Mouse (Mus musculus) MEL (cell line): ENCODE data around the gene Rnf126. TPM values are rescaled to one million over a fixed set of nuclear protein-coding genes. Genes with fewer than 3 reads are reported as not detected.

ENCODE experiments used
- DNase-seq: peaks from one replicate; pipeline ENCODE4 v3.0.0; 2011; ENCODE audit warnings: low read depth, low spot score
- H3K27ac ChIP-seq: 2 replicates; pipeline ENCODE4 v1.5.1; 2012; ENCODE audit warnings: low read depth, mild to moderate bottlenecking, control low read depth, low read length, moderate library complexity; ENCODE audit not compliant: control insufficient read depth
- H3K27me3 ChIP-seq, 2 experiments: fragments of 150-350 bp in 1 of 2; sonication (generic) in 1 of 2; 2 replicates each; pipeline ENCODE4 v1.6.1; 2012; ENCODE audit warnings: low read length in 2 of 2, mild to moderate bottlenecking in 2 of 2, improper control_type of control experiment in 1 of 2, moderate library complexity in 1 of 2; ENCODE audit not compliant: insufficient read depth in 2 of 2, control insufficient read depth in 1 of 2
- H3K36me3 ChIP-seq, 2 experiments: 2 replicates each; pipeline ENCODE4 v1.6.1; 2012 to 2014; ENCODE audit warnings: low read length in 2 of 2, improper control_type of control experiment in 1 of 2, inconsistent platforms in 1 of 2, mild to moderate bottlenecking in 1 of 2; ENCODE audit not compliant: insufficient read depth in 2 of 2, control insufficient read depth in 1 of 2
- H3K4me1 ChIP-seq, 2 experiments: fragments of 150-350 bp in 1 of 2; sonication (generic) in 1 of 2; 2 replicates each; pipeline ENCODE4 v1.6.1; 2012; ENCODE audit warnings: low read length in 2 of 2, improper control_type of control experiment in 1 of 2, mild to moderate bottlenecking in 1 of 2; ENCODE audit not compliant: insufficient read depth in 2 of 2, control insufficient read depth in 1 of 2
- H3K4me3 ChIP-seq, 2 experiments: fragments of 150-350 bp in 1 of 2; sonication (generic) in 1 of 2; 2 replicates each; pipeline ENCODE4 v1.5.1; 2012; ENCODE audit warnings: low read depth in 2 of 2, low read length in 2 of 2, mild to moderate bottlenecking in 2 of 2, moderate library complexity in 2 of 2, control low read depth in 1 of 2, improper control_type of control experiment in 1 of 2; ENCODE audit not compliant: control insufficient read depth in 1 of 2, insufficient read depth in 1 of 2
- H3K79me2 ChIP-seq: 2 replicates; pipeline ENCODE4 v1.6.1; 2012; ENCODE audit warnings: mild to moderate bottlenecking, low read length, moderate library complexity; ENCODE audit not compliant: control insufficient read depth, poor library complexity, insufficient read depth
- H3K9ac ChIP-seq: 2 replicates; pipeline ENCODE4 v1.6.1; 2012; ENCODE audit warnings: low read depth, mild to moderate bottlenecking, control low read depth, low read length, moderate library complexity; ENCODE audit not compliant: control insufficient read depth, poor library complexity, severe bottlenecking
- H3K9me3 ChIP-seq: fragments of 150-350 bp; sonication (generic); replicated peaks from 2 replicates; pipeline ENCODE4 v1.6.1; 2012; ENCODE audit warnings: mild to moderate bottlenecking, low read length, improper control_type of control experiment, moderate library complexity; ENCODE audit not compliant: insufficient read depth
- BHLHE40 ChIP-seq: IDR thresholded peaks from 2 replicates; pipeline ENCODE4 v1.6.1; 2012; ENCODE audit warnings: low read depth, mild to moderate bottlenecking, inconsistent platforms, low read length, improper control_type of control experiment, borderline replicate concordance
- CHD1 ChIP-seq: IDR thresholded peaks from 2 replicates; pipeline ENCODE4 v1.6.1; 2012; ENCODE audit warnings: low read depth, mild to moderate bottlenecking, inconsistent platforms, low read length, improper control_type of control experiment
- CHD2 ChIP-seq: IDR thresholded peaks from 2 replicates; pipeline ENCODE4 v1.6.1; 2011; ENCODE audit warnings: low read length, improper control_type of control experiment
- CTCF ChIP-seq, 3 experiments: IDR thresholded peaks in 2 of 3; conservative IDR thresholded peaks in 1 of 3; 2 replicates each; pipeline ENCODE4 v1.5.1; 2011 to 2012; ENCODE audit warnings: low read length in 3 of 3, low read depth in 2 of 3, mild to moderate bottlenecking in 2 of 3, improper control_type of control experiment in 1 of 3, inconsistent platforms in 1 of 3, mixed read lengths in 1 of 3, moderate library complexity in 1 of 3; ENCODE audit not compliant: control insufficient read depth in 1 of 3, insufficient read depth in 1 of 3, poor library complexity in 1 of 3, severe bottlenecking in 1 of 3
- E2F4 ChIP-seq: IDR thresholded peaks from 2 replicates; pipeline ENCODE4 v1.6.1; 2011; ENCODE audit warnings: low read depth, low read length, improper control_type of control experiment, borderline replicate concordance
- ELF1 ChIP-seq: IDR thresholded peaks from 2 replicates; pipeline ENCODE4 v1.6.1; 2014; ENCODE audit warnings: low read depth, mild to moderate bottlenecking, inconsistent platforms, low read length, improper control_type of control experiment, moderate library complexity
- EP300 ChIP-seq, 2 experiments: IDR thresholded peaks; 2 replicates each; pipeline ENCODE4 v1.6.1; 2011; ENCODE audit warnings: improper control_type of control experiment in 2 of 2, low read length in 2 of 2, low read depth in 1 of 2, mild to moderate bottlenecking in 1 of 2
- ETS1 ChIP-seq: IDR thresholded peaks from 2 replicates; pipeline ENCODE4 v1.6.1; 2012; ENCODE audit warnings: low read depth, mild to moderate bottlenecking, inconsistent platforms, low read length, improper control_type of control experiment, moderate library complexity
- GABPA ChIP-seq: IDR thresholded peaks from 2 replicates; pipeline ENCODE4 v1.6.1; 2012; ENCODE audit warnings: low read depth, mild to moderate bottlenecking, inconsistent platforms, low read length, improper control_type of control experiment, moderate library complexity
- HCFC1 ChIP-seq: IDR thresholded peaks from 2 replicates; pipeline ENCODE4 v1.6.1; 2012; ENCODE audit warnings: low read depth, mild to moderate bottlenecking, inconsistent platforms, low read length, improper control_type of control experiment, moderate library complexity
- JUND ChIP-seq: IDR thresholded peaks from 2 replicates; pipeline ENCODE4 v1.6.1; 2011; ENCODE audit warnings: low read depth, mild to moderate bottlenecking, improper control_type of control experiment, low read length
- KAT2A ChIP-seq: conservative IDR thresholded peaks from 2 replicates; pipeline ENCODE4 v1.6.1; 2012; ENCODE audit warnings: low read depth, low read length, improper control_type of control experiment, inconsistent platforms
- MAFK ChIP-seq: IDR thresholded peaks from 2 replicates; pipeline ENCODE4 v1.6.1; 2011; ENCODE audit warnings: low read depth, mild to moderate bottlenecking, low read length, improper control_type of control experiment, borderline replicate concordance
- MAX ChIP-seq: IDR thresholded peaks from 2 replicates; pipeline ENCODE4 v1.6.1; 2011; ENCODE audit warnings: low read length, improper control_type of control experiment
- MAZ ChIP-seq: IDR thresholded peaks from 2 replicates; pipeline ENCODE4 v1.6.1; 2012; ENCODE audit warnings: low read depth, mild to moderate bottlenecking, inconsistent platforms, low read length, improper control_type of control experiment
- MEF2A ChIP-seq: IDR thresholded peaks from 2 replicates; pipeline ENCODE4 v1.6.1; 2014; ENCODE audit warnings: low read depth, mild to moderate bottlenecking, inconsistent platforms, low read length, improper control_type of control experiment; ENCODE audit not compliant: poor library complexity, insufficient replicate concordance, severe bottlenecking; ENCODE audit errors: extremely low read depth
- MYB ChIP-seq: IDR thresholded peaks from 2 replicates; pipeline ENCODE4 v1.6.1; 2011; ENCODE audit warnings: mild to moderate bottlenecking, low read depth, low read length, improper control_type of control experiment
- MYC ChIP-seq: IDR thresholded peaks from 2 replicates; pipeline ENCODE4 v1.6.1; 2011; ENCODE audit warnings: low read depth, mild to moderate bottlenecking, low read length, improper control_type of control experiment, moderate library complexity
- POLR2A ChIP-seq, 2 experiments: IDR thresholded peaks; 2 replicates each; pipeline ENCODE4 v1.6.1; 2011 to 2012; ENCODE audit warnings: low read length in 2 of 2, mild to moderate bottlenecking in 2 of 2, control low read depth in 1 of 2, improper control_type of control experiment in 1 of 2, low read depth in 1 of 2, moderate library complexity in 1 of 2; ENCODE audit not compliant: control insufficient read depth in 1 of 2, insufficient read depth in 1 of 2, poor library complexity in 1 of 2
- POLR2AphosphoS2 ChIP-seq: IDR thresholded peaks from 2 replicates; pipeline ENCODE4 v1.6.1; 2011; ENCODE audit warnings: low read length, improper control_type of control experiment
- RAD21 ChIP-seq: IDR thresholded peaks from 2 replicates; pipeline ENCODE4 v1.6.1; 2011; ENCODE audit warnings: mild to moderate bottlenecking, low read depth, low read length, improper control_type of control experiment
- RCOR1 ChIP-seq: IDR thresholded peaks from 2 replicates; pipeline ENCODE4 v1.6.1; 2012; ENCODE audit warnings: low read depth, mild to moderate bottlenecking, inconsistent platforms, low read length, improper control_type of control experiment
- SMC3 ChIP-seq: IDR thresholded peaks from 2 replicates; pipeline ENCODE4 v1.6.1; 2011; ENCODE audit warnings: low read depth, low read length, improper control_type of control experiment
- ZKSCAN1 ChIP-seq: IDR thresholded peaks from 2 replicates; pipeline ENCODE4 v1.6.1; 2012; ENCODE audit warnings: low read depth, mild to moderate bottlenecking, inconsistent platforms, low read length, improper control_type of control experiment, moderate library complexity
- ZMIZ1 ChIP-seq: IDR thresholded peaks from 2 replicates; pipeline ENCODE4 v1.6.1; 2012; ENCODE audit warnings: low read depth, mild to moderate bottlenecking, inconsistent platforms, low read length, improper control_type of control experiment, moderate library complexity
- ZNF384 ChIP-seq: IDR thresholded peaks from 2 replicates; pipeline ENCODE4 v1.6.1; 2012; ENCODE audit warnings: low read depth, mild to moderate bottlenecking, inconsistent platforms, low read length, improper control_type of control experiment
- polyA plus RNA-seq, 2 experiments: library from polyadenylated mRNA; stranded (reverse) in 1 of 2; unstranded in 1 of 2; fragments of >175 nt in 1 of 2; fragments of >200 nt in 1 of 2; gene quantifications; 2 replicates each; pipeline versions ENCODE4 v1.2.1 to v1.2.4; 2012; ENCODE audit warnings: low replicate concordance in 2 of 2, low read depth in 1 of 2; ENCODE audit not compliant: insufficient read length in 2 of 2, insufficient read depth in 1 of 2, missing spikeins in 1 of 2
- total RNA-seq: library from RNA; depleted of rRNA; stranded (reverse); fragments of 300-350 nt; gene quantifications from 2 replicates; pipeline ENCODE4 v1.2.3, GENCODE M21; 2012

Gene Rnf126
- total and polyA plus RNA-seq, 3 experiments, result 84.8 to 184 (median 174) TPM

DNA sequence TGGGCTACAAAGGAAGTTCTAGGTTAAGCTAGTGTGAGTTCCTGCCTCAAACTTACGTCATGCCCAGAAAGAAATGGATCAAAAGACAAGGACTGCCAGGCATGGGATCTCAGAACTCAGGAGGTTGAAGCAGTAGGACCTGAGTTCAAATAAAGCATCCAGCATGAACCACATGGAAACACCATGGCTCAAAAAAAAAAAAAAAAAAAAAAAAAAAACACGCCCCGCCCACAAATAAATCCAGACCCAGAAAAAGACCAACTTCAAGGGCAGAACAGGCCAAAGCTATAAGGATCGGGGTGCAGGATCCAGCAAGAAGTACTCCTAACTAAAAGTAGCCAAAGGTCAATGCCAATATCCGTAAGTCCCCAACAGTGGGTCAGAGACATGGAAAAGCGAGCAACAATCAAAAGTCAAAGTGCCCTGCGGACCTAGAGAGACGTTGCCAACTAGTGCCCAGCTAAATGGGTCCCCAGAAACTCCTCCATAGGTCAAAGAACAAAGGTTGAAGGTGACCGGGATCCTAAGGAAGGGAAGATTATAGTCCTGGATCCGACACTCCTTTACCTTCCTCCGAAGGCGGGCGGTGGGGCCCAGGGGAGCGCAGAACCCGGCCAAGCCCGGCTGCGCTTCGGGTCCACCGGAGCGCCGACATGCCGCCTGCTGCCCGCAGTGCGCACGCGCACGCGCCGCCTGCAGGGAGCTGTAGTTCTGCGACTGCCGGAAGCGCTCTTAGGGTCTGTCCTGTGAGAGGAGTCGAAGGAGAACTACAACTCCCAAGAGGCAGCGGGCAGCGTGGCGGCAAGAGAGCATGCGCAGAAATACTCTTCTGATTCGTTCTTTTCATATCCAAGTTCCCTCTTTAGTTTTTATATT lies 20.6 kb downstream of the Rnf126 start, which contains the start of gene Polrmt (continued):
- no peak for TF ChIP-seq MAFK
- no peak for TF ChIP-seq CTCF (IDR thresholded peaks at IDR 0.05 in 2 of 3, conservative IDR thresholded peaks at IDR 0.05 in 1 of 3; ENCODE audit: control insufficient read depth in 1 of 3, insufficient read depth in 1 of 3, low read depth in 2 of 3, low read length in 3 of 3, poor library complexity in 1 of 3, severe bottlenecking in 1 of 3)
- TF ChIP-seq CHD2, result no peak
- TF ChIP-seq RAD21, result no peak
- peak; percentile 32; the same call in 1 of the 2 replicates for TF ChIP-seq MAX
- TF ChIP-seq ETS1, result no peak
- TF ChIP-seq KAT2A, result peak; percentile 95
- TF ChIP-seq CHD1, result no peak
- no peak for TF ChIP-seq RCOR1
- peak; percentile 61 for TF ChIP-seq MYC
- no peak for TF ChIP-seq ZMIZ1
- TF ChIP-seq POLR2A (IDR thresholded peaks at IDR 0.05; ENCODE audit: control insufficient read depth in 1 of 2, insufficient read depth in 1 of 2, low read depth in 1 of 2, low read length in 2 of 2, poor library complexity in 1 of 2), result peak; percentile 88 to 91
- TF ChIP-seq EP300 (IDR thresholded peaks at IDR 0.05; ENCODE audit: low read depth in 1 of 2, low read length in 2 of 2), result no peak
- TF ChIP-seq HCFC1, result peak; percentile 98
- no peak for TF ChIP-seq GABPA
- no peak for TF ChIP-seq ZKSCAN1
- TF ChIP-seq JUND, result no peak
- no peak for TF ChIP-seq BHLHE40

- H3K27ac ChIP-seq, result no peak overlapping the region
- H3K9me3 ChIP-seq, result no peaks in the 10 kb centered on the region
- H3K4me3 ChIP-seq, result peak overlapping the region; percentile 82 to 91; a peak in 3 of 4 replicates
- no peaks in the 10 kb centered on the region for H3K27me3 ChIP-seq
- H3K79me2 ChIP-seq, result peaks cover 9% of the 10 kb centered on the region
- no peak for DNase-seq
- peaks cover 0 to 10% of the 10 kb centered on the region in 2 experiments; a peak in 2 of 4 replicates for H3K4me1 ChIP-seq
- H3K36me3 ChIP-seq, result peaks cover 0 to 6% of the 10 kb centered on the region in 2 experiments; a peak in 3 of 4 replicates
- no peak overlapping the region for H3K9ac ChIP-seq
- TF ChIP-seq ZNF384 (no peak), MAZ (no peak), ETS1 (no peak), MEF2A (no peak), ELF1 (no peak), RAD21 (no peak), EP300 (IDR thresholded peaks at IDR 0.05; ENCODE audit: low read depth in 1 of 2, low read length in 2 of 2) (no peak), POLR2AphosphoS2 (no peak), ZMIZ1 (no peak), BHLHE40 (no peak), SMC3 (no peak), CHD1 (no peak), JUND (no peak), MYB (no peak), RCOR1 (no peak), E2F4 (no peak), MAFK (no peak), KAT2A (no peak)
Measured at GRCm38 (mm10) chr10:79745411-79745810, 21.3 kb downstream of the Rnf126 start.
